Mouse (Mus musculus) embryonic fibroblast, embryonic 13.5 days (primary cell): Measurements from ENCODE around the gene Tmem161a. TPM values are rescaled to one million over a fixed set of nuclear protein-coding genes. Genes with fewer than 3 reads are reported as not detected.
"Not testable (repeated sequence)": the region's sequence is repeated elsewhere in the genome, so short reads cannot be mapped to it uniquely, and the experiment has no call there.

ENCODE experiments used
- H3K27ac ChIP-seq: 2 replicates; pipeline ENCODE4 v1.5.1; 2012; ENCODE audit warnings: low read length, control low read depth, inconsistent platforms; ENCODE audit not compliant: insufficient read depth
- H3K4me1 ChIP-seq: 2 replicates; pipeline ENCODE4 v1.6.1; 2011; ENCODE audit warnings: low read length; ENCODE audit not compliant: control insufficient read depth, insufficient read depth
- H3K4me3 ChIP-seq: 2 replicates; pipeline ENCODE4 v1.5.1; 2011; ENCODE audit warnings: mild to moderate bottlenecking, control low read depth, low read length; ENCODE audit not compliant: insufficient read depth
- CTCF ChIP-seq: IDR thresholded peaks from 2 replicates; pipeline ENCODE4 v1.5.1; 2011; ENCODE audit warnings: mild to moderate bottlenecking, control low read depth, low read length, moderate library complexity, borderline replicate concordance; ENCODE audit not compliant: insufficient read depth
- POLR2A ChIP-seq: IDR thresholded peaks from 2 replicates; pipeline ENCODE4 v1.6.1; 2011; ENCODE audit warnings: low read depth, mild to moderate bottlenecking, control low read depth, low read length, moderate library complexity
- polyA plus RNA-seq: library from polyadenylated mRNA; stranded (reverse); fragments of >200 nt; gene quantifications from 2 replicates; pipeline ENCODE4 v1.2.4, GENCODE M21; 2011; ENCODE audit warnings: low read depth; ENCODE audit not compliant: missing spikeins, insufficient read length

Gene Tmem161a
- polyA plus RNA-seq, 1 experiment: 84.2 TPM

GRCm38 (mm10) chr8:70203072-70203471 is 30.9 kb downstream of the Tmem161a start:
- TF ChIP-seq POLR2A (no peak), CTCF (no peak)
- H3K4me1 ChIP-seq: no peaks in the 10 kb centered on the region
- H3K4me3 ChIP-seq: no peak overlapping the region
- H3K27ac ChIP-seq: no peak overlapping the region

GRCm38 (mm10) chr8:70204757-70205156 is 32.6 kb downstream of the Tmem161a start:
- no peak for TF ChIP-seq CTCF
- no peak for TF ChIP-seq POLR2A
- Histone ChIP-seq H3K27ac (no peak overlapping the region), H3K4me1 (no peaks in the 10 kb centered on the region), H3K4me3 (no peak overlapping the region)

GRCm38 (mm10) chr8:70208130-70208529 is 36.0 kb downstream of the Tmem161a start:
- H3K4me3 ChIP-seq: no peak overlapping the region
- no peaks in the 10 kb centered on the region for H3K4me1 ChIP-seq
- no peak for TF ChIP-seq CTCF
- TF ChIP-seq POLR2A: no peak
- H3K27ac ChIP-seq: no peak overlapping the region

GRCm38 (mm10) chr8:70210538-70210937 is 38.4 kb downstream of the Tmem161a start:
- Histone ChIP-seq H3K4me3 (no peak overlapping the region), H3K4me1 (no peaks in the 10 kb centered on the region), H3K27ac (no peak overlapping the region; the same call in 1 of the 2 replicates)
- TF ChIP-seq CTCF (no peak), POLR2A (no peak)

- Histone ChIP-seq H3K27ac (no peak overlapping the region), H3K4me1 (no peaks in the 10 kb centered on the region), H3K4me3 (peak overlapping the region; percentile 56)
- TF ChIP-seq CTCF: no peak
- no peak for TF ChIP-seq POLR2A
Observed at GRCm38 (mm10) chr8:70211275-70211674, 39.1 kb downstream of the Tmem161a start.

- Histone ChIP-seq H3K4me3 (peak overlapping the region; percentile 56), H3K4me1 (no peaks in the 10 kb centered on the region), H3K27ac (no peak overlapping the region)
- TF ChIP-seq CTCF (no peak), POLR2A (no peak)
Observed at GRCm38 (mm10) chr8:70211726-70212111, 39.6 kb downstream of the Tmem161a start.

GRCm38 (mm10) chr8:70212112-70213055 is 40.2 kb downstream of the Tmem161a start, which contains the start of gene Slc25a42:
TSS of gene Slc25a42 (minus strand) at chr8:70212305.
- H3K27ac ChIP-seq: peak within 1 kb of the TSS; percentile 10; the same call in 1 of the 2 replicates
- H3K4me3 ChIP-seq: peak within 1 kb of the TSS; percentile 56
- no peaks in the 10 kb centered on the region for H3K4me1 ChIP-seq
- TF ChIP-seq POLR2A (peak; percentile 85), CTCF (no peak)

GRCm38 (mm10) chr8:70214411-70214810 is 42.3 kb downstream of the Tmem161a start:
- H3K27ac ChIP-seq: no peak overlapping the region
- no peaks in the 10 kb centered on the region for H3K4me1 ChIP-seq
- no peak overlapping the region for H3K4me3 ChIP-seq
- TF ChIP-seq CTCF (no peak), POLR2A (no peak)

GRCm38 (mm10) chr8:70215092-70215491 is 42.9 kb downstream of the Tmem161a start:
- TF ChIP-seq POLR2A (no peak), CTCF (no peak)
- no peak overlapping the region for H3K4me3 ChIP-seq
- no peak overlapping the region for H3K27ac ChIP-seq
- no peaks in the 10 kb centered on the region for H3K4me1 ChIP-seq

- not testable (repeated sequence) for H3K27ac ChIP-seq, H3K4me3 ChIP-seq, H3K4me1 ChIP-seq
Observed at GRCm38 (mm10) chr8:70216161-70216560, 44.0 kb downstream of the Tmem161a start.

GRCm38 (mm10) chr8:70216566-70216965 is 44.4 kb downstream of the Tmem161a start:
- TF ChIP-seq CTCF: no peak
- no peak for TF ChIP-seq POLR2A
- H3K4me3 ChIP-seq: no peak overlapping the region
- no peak overlapping the region for H3K27ac ChIP-seq
- H3K4me1 ChIP-seq: no peaks in the 10 kb centered on the region
